Mouse (Mus musculus): ENCODE measurements around the gene Rplp2. TPM values are rescaled to one million over a fixed set of nuclear protein-coding genes. Genes with fewer than 3 reads are reported as not detected.
A peak's percentile ranks its signal among the peaks of the same experiment; 100 is the strongest.

Rplp2 gene
- polyA plus RNA-seq, 1 experiment from 2014 or later, result 1,344 TPM

DNA sequence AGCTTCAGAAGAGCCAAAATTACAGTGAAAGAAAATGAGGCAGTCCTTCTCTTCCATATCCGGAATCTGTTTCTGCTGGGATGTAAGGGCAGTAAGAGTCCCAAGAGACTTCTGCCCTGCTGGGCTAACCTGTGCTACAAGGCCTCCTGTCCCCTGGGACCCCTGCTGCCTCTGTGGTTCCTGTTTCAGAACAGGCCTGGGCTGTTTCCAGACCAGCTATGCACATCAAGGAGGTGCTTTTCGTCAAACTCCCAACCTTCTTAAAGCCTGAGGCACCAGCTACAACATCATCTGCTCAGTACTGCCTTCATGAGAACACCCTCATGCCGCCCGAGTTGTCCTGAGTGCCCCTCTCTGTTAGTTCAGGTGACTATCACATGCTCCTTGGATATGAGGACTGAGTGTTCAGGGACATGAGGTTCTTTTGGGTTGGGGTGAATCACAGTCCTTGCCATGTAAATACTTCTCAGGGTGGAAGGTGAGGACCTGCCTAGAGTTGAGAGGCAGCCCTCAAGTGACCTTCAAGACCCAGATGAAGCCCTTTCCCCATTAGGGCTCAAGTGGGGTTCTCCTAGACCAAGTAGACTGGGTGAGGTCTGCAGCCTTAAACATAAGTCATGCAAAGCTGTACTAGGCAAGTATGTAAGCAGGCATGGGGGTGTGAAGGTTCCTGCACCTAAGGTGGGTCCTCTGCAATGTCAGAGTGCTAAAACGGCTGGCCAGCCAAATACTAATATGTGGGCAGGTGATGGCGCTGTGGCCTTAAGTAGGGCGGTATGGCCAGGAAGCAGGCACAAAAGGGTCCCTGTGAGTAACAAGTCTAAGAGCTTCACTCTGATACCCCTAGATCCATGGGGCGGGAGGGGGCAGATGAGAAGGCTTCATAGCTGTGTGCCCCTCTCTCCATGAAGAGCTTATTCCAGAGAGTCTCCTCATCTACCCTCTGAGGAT, 29.2 kb upstream of the Rplp2 start:
- no peak overlapping the region for H3K27ac ChIP-seq (replicated peaks)
- 68% methylated on average over 8 of the region's 8 CpGs for WGBS
- no peak overlapping the region for H3K4me3 ChIP-seq (replicated peaks)
- no peaks in the 10 kb centered on the region for H3K9me3 ChIP-seq (replicated peaks)
- no peak overlapping the region for H3K4me2 ChIP-seq (replicated peaks)
- ATAC-seq (ENCODE audit: insufficient number of reproducible peaks, low FRiP score, low TSS enrichment, low read depth), result no peak
- no peaks in the 10 kb centered on the region for H3K27me3 ChIP-seq
- H3K9ac ChIP-seq, result no peak overlapping the region
- no peaks in the 10 kb centered on the region for H3K36me3 ChIP-seq
- H3K4me1 ChIP-seq, result peaks cover 7% of the 10 kb centered on the region

DNA sequence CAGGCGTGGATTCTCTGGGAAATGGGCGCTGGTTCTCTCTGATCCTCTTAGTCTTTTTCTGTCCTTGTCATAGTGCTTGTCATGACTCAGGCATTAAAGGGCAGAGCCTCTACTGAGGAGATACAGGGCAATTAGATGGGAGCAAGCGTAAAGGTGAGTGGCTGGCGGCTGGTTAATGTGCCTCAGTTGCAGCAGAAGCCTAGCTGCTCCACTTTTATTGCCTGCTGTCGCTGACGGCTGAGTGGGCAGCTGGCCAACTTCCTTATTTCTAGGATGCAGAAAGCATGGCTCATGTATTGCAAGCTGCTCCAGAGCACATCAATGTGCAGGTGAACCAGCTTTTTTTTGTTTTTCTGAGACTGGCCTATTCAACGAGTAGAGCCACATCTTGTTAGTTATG, 28.2 kb upstream of the Rplp2 start:
- ATAC-seq (ENCODE audit: insufficient number of reproducible peaks, low FRiP score, low TSS enrichment, low read depth), result no peak
- no peaks in the 10 kb centered on the region for H3K27me3 ChIP-seq
- no peaks in the 10 kb centered on the region for H3K9me3 ChIP-seq (replicated peaks)
- no peak overlapping the region for H3K4me2 ChIP-seq (replicated peaks)
- H3K36me3 ChIP-seq, result no peaks in the 10 kb centered on the region
- no peak overlapping the region for H3K9ac ChIP-seq
- 0 out of 2 replicates have a peak, but pooled peaks cover 3% of the 10 kb centered on the region for H3K4me1 ChIP-seq
- no peak overlapping the region for H3K27ac ChIP-seq (replicated peaks)
- 65% methylated on average over 7 of the region's 7 CpGs for WGBS
- H3K4me3 ChIP-seq (replicated peaks), result no peak overlapping the region

DNA sequence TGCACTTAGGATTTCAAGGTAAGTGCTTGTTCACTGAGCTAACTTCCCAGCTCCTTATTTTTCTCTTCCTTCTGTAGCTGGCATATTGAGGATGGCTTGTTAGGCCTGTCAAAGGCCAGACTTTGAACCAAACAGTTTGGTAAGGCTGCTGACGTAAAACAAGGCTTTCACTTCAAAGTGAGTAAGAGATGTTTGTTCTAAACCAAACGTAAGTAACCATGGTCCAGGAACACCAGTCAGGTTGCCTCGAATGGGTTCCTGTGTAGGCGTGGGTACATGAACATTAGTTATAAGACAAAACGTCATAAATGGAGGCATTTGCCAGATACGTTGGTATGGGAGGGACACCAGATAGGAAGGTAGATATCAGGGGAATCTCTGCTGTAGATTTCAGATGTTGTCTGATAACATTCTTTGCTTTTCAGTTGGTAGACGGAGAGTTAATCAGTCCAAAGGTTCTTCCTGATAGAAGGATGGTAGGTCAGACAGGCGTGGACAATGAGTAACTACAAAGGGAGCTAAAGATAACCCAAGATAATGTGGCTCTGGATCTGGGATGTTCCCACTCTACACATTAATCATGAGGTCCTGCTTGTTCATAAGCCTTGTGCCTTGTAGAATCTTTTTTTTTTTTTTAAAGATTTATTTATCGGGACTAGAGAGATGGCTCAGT, 27.0 kb upstream of the Rplp2 start:
- 76% methylated on average over 9 of the region's 9 CpGs for WGBS
- H3K27me3 ChIP-seq, result no peaks in the 10 kb centered on the region
- no peak overlapping the region for H3K27ac ChIP-seq (replicated peaks)
- H3K4me1 ChIP-seq, result no peaks in the 10 kb centered on the region
- H3K4me2 ChIP-seq (replicated peaks), result no peak overlapping the region
- no peaks in the 10 kb centered on the region for H3K36me3 ChIP-seq
- no peak for ATAC-seq (ENCODE audit: insufficient number of reproducible peaks, low FRiP score, low TSS enrichment, low read depth)
- no peaks in the 10 kb centered on the region for H3K9me3 ChIP-seq (replicated peaks)
- H3K4me3 ChIP-seq (replicated peaks), result no peak overlapping the region
- H3K9ac ChIP-seq, result no peak overlapping the region

DNA sequence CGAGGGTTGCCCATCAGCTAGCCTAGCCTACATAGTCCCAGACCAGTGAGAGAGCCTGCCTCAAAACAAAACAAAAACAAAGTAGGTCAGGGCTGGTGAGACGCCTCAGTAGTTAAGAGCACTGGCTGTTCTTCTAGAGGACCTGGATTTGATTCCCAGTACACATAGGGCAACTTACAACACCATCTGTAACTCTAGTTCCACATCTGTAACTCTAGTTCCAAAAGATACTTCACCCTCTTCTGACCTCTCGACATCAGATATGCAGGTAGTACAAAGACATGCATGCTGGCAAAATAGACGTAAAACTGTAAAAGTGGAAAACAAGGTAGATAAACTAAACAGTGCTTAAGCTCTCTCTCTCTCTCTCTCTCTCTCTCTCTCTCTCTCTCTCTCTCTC, 23.4 kb upstream of the Rplp2 start:
- Histone ChIP-seq H3K9ac (no peak overlapping the region), H3K27ac (replicated peaks) (no peak overlapping the region), H3K4me1 (peaks cover 2% of the 10 kb centered on the region; the same call in 1 of the 2 replicates), H3K36me3 (no peaks in the 10 kb centered on the region), H3K9me3 (replicated peaks) (no peaks in the 10 kb centered on the region), H3K4me2 (replicated peaks) (no peak overlapping the region), H3K4me3 (replicated peaks) (no peak overlapping the region), H3K27me3 (no peaks in the 10 kb centered on the region)
- WGBS, result 60% methylated on average over 4 of the region's 4 CpGs
- no peak for ATAC-seq (ENCODE audit: insufficient number of reproducible peaks, low FRiP score, low TSS enrichment, low read depth)

DNA sequence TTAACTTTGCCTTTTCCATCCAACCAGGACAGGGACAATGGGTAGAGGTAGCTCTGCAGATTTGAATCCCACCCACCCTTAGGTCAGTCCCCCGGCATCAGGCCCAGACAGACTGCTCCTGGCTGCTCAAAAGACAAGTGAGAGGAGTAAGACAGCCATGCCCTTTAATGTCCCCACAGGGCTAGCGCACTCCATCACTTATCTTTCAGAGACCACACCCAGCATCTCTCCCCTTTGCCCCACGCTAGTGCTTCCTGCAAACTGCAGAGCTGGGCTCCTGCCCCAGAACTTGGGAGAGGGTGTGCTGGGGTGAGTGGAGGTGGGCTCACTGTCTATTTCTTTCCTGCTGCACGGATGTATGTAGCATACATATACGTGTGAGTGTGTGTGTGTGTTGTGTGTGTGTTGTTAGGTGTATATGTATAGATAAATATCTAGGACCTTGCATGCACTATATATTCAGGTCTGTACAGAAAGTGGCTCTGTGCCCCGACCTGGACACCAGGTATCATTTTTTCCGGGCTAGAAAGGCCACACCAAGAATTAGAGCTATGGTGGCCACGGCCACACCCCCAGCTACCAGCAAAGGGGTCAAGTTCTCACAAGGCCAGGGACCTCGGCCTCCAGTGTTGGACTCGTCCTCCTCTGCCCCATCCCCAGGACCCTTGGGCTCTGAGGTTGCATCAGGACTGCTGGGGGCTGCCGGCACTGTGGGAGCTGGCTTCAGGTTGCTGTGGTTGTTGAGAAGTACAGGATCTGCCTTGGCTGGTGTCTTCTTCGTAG, 20.0 kb upstream of the Rplp2 start:
- Histone ChIP-seq H3K27me3 (no peaks in the 10 kb centered on the region), H3K9ac (no peak overlapping the region), H3K4me1 (peaks cover 16% of the 10 kb centered on the region), H3K36me3 (peaks cover 19% of the 10 kb centered on the region), H3K9me3 (replicated peaks) (no peaks in the 10 kb centered on the region), H3K4me3 (replicated peaks) (no peak overlapping the region), H3K27ac (replicated peaks) (no peak overlapping the region), H3K4me2 (replicated peaks) (no peak overlapping the region)
- 76% methylated on average over 12 of the region's 12 CpGs for WGBS
- no peak for ATAC-seq (ENCODE audit: insufficient number of reproducible peaks, low FRiP score, low TSS enrichment, low read depth)

DNA sequence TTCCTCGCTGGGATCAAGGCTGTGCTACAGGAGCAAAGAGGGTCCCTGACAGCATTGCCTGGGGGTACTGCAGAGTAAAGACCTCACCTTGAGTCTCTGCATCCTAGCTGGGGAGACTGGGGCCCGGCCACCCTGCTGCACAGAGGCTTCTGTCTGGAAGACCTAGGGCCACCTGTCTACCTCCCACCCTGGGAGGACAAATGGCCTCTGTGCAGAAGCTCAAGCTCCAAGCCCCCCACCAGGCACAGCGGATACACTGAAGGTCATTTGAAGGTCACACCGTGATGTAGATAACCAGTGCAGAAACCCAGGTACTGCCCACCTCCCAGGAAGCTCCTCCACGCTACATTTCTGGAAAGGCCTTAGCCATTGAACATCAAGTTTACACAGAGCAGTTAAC, 18.5 kb upstream of the Rplp2 start:
- 50% methylated on average over 5 of the region's 5 CpGs for WGBS
- Histone ChIP-seq H3K27ac (replicated peaks) (no peak overlapping the region), H3K4me1 (peaks cover 20% of the 10 kb centered on the region), H3K9me3 (replicated peaks) (no peaks in the 10 kb centered on the region), H3K4me3 (replicated peaks) (peak overlapping the region; percentile 19; the same call in 1 of the 2 replicates), H3K4me2 (replicated peaks) (peak overlapping the region; percentile 40; the same call in 1 of the 2 replicates), H3K36me3 (peaks cover 34% of the 10 kb centered on the region), H3K27me3 (no peaks in the 10 kb centered on the region), H3K9ac (no peak overlapping the region)
- ATAC-seq (ENCODE audit: insufficient number of reproducible peaks, low FRiP score, low TSS enrichment, low read depth), result no peak

DNA sequence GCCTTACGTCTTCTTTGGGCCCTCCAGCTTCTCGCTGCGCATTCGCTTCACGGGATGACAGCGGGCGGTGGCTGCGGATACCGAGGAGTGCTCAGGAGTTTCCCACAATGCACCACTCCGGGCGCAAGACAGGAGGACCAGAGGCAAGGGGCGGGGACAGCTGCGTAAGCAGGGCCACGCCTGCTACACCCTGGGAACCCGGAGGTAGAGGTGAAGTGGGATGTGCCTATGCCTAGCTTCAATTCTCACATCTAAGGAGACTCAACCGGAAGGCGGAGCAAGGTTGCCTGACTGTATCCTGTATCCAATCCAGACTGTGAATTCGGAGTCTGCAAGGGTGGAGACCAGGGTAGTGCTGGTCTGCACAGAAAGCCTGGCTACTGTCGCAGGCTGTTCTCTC, 17.9 kb upstream of the Rplp2 start, which contains the start of gene Cend1:
Gene Cend1 (minus strand): TSS at position 182 of the 400 bp plus-strand sequence.
- H3K4me1 ChIP-seq, result peaks cover 26% of the 10 kb centered on the region
- 6% methylated on average over 19 of the region's 19 CpGs for WGBS
- peaks cover 34% of the 10 kb centered on the region for H3K36me3 ChIP-seq
- H3K9ac ChIP-seq, result no peak within 1 kb of the TSS; the same call in 1 of the 2 replicates
- H3K9me3 ChIP-seq (replicated peaks), result no peaks in the 10 kb centered on the region
- H3K4me3 ChIP-seq (replicated peaks), result peak within 1 kb of the TSS; percentile 19; the same call in 1 of the 2 replicates
- H3K4me2 ChIP-seq (replicated peaks), result peak within 1 kb of the TSS; percentile 40
- H3K27ac ChIP-seq (replicated peaks), result no peak within 1 kb of the TSS
- no peak for ATAC-seq (ENCODE audit: insufficient number of reproducible peaks, low FRiP score, low TSS enrichment, low read depth)
- H3K27me3 ChIP-seq, result no peaks in the 10 kb centered on the region

DNA sequence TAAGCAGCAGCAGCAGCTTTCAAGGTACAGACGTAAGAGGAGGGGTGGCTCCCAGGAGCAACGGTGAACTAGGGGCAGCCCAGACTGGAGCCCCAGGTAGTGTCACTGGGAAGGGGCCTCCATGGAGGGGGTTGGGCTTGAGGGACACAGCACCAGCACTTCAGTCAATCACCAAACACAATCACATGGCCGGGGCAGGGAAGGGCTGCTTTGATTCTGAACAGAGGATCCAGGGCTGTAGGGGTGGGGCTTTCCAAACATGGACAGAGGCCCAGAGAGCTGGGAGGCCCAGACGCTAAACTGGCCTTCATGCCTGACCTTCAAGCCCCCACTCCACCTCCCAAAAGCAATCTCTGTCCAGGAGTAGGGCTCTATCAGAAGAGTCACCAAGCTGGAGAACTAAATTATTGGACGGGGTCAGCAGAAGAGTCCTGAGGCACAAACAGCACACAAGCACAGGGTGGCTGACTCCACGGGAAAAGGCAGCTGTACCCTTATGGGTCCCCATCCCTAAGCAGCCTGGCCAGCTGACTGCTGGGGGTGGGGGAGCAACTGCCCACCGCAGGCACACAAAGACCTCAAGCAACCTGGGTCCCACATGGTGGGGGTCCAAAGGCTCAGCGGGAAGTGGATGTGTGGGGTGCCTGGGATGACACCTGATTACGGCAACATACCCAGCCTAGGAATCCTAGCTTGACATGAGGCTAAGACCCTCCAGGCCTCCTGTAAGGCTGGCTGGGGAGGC, 17.2 kb upstream of the Rplp2 start:
- H3K4me1 ChIP-seq, result peaks cover 34% of the 10 kb centered on the region
- WGBS, result 63% methylated on average over 9 of the region's 9 CpGs
- H3K4me2 ChIP-seq (replicated peaks), result no peak overlapping the region
- no peaks in the 10 kb centered on the region for H3K9me3 ChIP-seq (replicated peaks)
- no peaks in the 10 kb centered on the region for H3K27me3 ChIP-seq
- H3K27ac ChIP-seq (replicated peaks), result no peak overlapping the region
- ATAC-seq (ENCODE audit: insufficient number of reproducible peaks, low FRiP score, low TSS enrichment, low read depth), result no peak
- peaks cover 34% of the 10 kb centered on the region for H3K36me3 ChIP-seq
- H3K9ac ChIP-seq, result no peak overlapping the region
- no peak overlapping the region for H3K4me3 ChIP-seq (replicated peaks)

DNA sequence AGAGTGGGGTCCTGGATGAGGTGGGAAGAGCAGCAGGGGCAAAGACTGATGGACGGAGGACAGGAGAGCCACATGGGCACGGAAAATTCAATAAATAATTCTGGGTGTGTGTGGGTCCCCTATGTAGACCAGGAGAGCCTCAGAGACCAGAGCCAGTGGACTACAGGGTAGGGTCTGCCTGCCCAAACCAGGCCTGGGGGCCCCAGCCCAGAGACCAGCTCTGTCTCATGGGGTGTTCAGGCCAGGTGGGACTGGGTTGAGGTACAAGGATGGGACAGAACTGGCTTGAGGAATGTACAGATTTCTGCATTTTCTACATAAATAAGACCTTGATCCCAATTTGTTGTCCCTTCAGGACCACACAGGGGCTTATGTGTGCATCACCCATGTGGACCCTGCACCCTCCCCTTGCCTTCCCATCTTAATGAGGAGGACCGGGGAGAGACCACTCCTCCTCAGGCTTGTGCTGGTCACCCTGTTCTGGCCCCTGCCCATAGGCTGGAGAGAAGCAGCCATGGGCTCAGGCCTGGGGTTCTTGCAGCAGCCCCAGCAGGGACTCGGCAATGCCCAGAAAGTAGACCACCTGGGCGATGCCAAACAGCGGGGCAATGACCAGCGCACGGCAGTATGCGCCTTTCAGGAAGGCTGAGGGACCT, 16.5 kb upstream of the Rplp2 start:
- Histone ChIP-seq H3K9me3 (replicated peaks) (no peaks in the 10 kb centered on the region), H3K4me2 (replicated peaks) (no peak overlapping the region), H3K27me3 (no peaks in the 10 kb centered on the region), H3K36me3 (peaks cover 34% of the 10 kb centered on the region), H3K27ac (replicated peaks) (no peak overlapping the region), H3K4me1 (peaks cover 40% of the 10 kb centered on the region), H3K9ac (no peak overlapping the region), H3K4me3 (replicated peaks) (no peak overlapping the region)
- no peak for ATAC-seq (ENCODE audit: insufficient number of reproducible peaks, low FRiP score, low TSS enrichment, low read depth)
- WGBS, result 96% methylated on average over 9 of the region's 9 CpGs

DNA sequence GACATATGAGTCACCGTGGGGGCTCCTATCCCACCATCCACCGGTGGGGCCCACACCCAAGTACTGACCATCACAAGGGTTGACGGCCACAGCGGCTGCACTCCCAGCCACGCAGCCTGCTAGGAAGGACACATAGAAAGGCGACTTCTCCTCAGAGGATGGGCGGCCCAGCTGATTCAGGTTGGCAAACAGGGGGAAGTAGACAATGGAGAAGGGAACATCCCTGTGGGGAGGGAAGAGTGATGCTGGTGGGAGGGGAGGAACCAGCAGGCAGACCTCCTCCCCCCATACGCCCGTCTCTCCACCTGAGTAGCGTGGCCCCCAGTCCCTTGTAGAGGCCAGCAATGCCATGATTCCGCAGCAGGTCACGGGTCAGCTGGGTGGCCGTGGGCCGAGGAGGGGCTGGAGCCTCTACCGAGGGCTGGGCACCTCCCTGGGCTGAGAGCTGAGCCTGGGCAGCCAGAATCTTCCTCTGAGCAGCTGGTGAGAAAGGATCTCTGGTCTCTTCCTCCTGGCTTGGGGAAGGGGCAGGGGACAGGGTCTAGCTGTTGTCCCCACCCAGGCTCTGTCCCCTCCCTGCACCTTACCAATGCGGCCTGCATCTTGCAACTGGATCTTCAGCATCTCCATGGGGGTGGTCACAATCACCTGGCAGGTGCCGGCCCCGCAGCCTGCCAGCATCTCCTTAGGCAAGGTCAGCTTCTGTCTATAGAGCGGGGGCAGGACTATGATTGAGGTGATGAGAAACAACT, 15.6 kb upstream of the Rplp2 start:
- Histone ChIP-seq H3K4me1 (peaks cover 46% of the 10 kb centered on the region), H3K9ac (no peak overlapping the region), H3K9me3 (replicated peaks) (no peaks in the 10 kb centered on the region), H3K27me3 (no peaks in the 10 kb centered on the region), H3K4me3 (replicated peaks) (no peak overlapping the region), H3K4me2 (replicated peaks) (no peak overlapping the region), H3K36me3 (peaks cover 34% of the 10 kb centered on the region), H3K27ac (replicated peaks) (no peak overlapping the region)
- no peak for ATAC-seq (ENCODE audit: insufficient number of reproducible peaks, low FRiP score, low TSS enrichment, low read depth)
- 93% methylated on average over 19 of the region's 19 CpGs for WGBS
